Mouse (Mus musculus): ENCODE data around the gene Setd5. TPM values are rescaled to one million over a fixed set of nuclear protein-coding genes. Genes with fewer than 3 reads are reported as not detected.

The Setd5 gene
- polyA plus RNA-seq, 1 experiment from 2014 or later = 90.0 TPM

DNA sequence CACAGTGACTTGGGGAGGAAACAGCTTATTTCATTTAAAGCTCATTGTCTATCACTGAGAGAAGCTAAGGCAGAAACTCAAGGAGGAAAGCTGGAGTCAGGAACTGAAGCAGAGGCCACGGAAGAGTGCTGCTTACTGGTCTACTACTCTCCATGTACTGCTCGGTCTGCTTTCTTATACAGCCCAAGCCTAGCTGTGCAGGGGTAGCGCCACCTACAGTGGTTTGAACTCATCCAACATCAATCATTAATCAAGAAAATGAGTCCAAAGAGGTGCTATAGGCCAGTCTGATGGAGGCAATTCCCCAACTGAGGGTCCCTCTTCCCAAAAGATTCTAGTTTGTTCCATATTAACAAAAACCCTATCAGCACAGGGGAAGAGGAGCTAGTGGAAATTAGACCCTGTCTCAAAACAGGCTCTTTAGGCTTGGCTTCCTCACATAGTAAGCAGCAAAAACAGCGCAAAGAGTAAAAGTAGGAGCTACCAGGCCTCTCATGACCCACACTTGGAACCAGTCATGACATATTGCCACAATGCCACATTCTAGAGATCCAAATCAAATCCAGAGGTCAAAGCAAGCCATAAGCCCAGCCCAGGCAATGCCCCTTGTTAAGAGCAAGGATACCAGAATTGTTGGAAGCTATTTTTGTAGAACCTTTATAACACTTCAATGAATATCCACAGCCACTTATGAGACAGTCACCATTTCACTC is 40.5 kb upstream of the Setd5 start:
- H3K4me1 ChIP-seq (replicated peaks; ENCODE audit: control insufficient read depth, insufficient read depth, low read length) = 0 out of 2 replicates have a peak, but pooled peaks cover 3% of the 10 kb centered on the region
- no peak overlapping the region for H3K9ac ChIP-seq (ENCODE audit: low read length)
- DNase-seq (ENCODE audit: low spot score) (no peak), ATAC-seq (replicated peaks; ENCODE audit: low FRiP score, low TSS enrichment, low read depth) (no peak)
- H3K4me3 ChIP-seq (ENCODE audit: low read depth, low read length) = no peak overlapping the region
- no peaks in the 10 kb centered on the region for H3K27me3 ChIP-seq (replicated peaks; ENCODE audit: control insufficient read depth, insufficient read depth, low read length)
- no peaks in the 10 kb centered on the region for H3K36me3 ChIP-seq (ENCODE audit: control insufficient read depth, insufficient read depth, low read length)
- 79% methylated on average over 4 of the region's 4 CpGs for WGBS
- H3K27ac ChIP-seq (ENCODE audit: low read depth) = no peak overlapping the region
- no peak overlapping the region for H3K4me2 ChIP-seq (ENCODE audit: low read length)
- no peaks in the 10 kb centered on the region for H3K9me3 ChIP-seq (ENCODE audit: control insufficient read depth, low read length)

DNA sequence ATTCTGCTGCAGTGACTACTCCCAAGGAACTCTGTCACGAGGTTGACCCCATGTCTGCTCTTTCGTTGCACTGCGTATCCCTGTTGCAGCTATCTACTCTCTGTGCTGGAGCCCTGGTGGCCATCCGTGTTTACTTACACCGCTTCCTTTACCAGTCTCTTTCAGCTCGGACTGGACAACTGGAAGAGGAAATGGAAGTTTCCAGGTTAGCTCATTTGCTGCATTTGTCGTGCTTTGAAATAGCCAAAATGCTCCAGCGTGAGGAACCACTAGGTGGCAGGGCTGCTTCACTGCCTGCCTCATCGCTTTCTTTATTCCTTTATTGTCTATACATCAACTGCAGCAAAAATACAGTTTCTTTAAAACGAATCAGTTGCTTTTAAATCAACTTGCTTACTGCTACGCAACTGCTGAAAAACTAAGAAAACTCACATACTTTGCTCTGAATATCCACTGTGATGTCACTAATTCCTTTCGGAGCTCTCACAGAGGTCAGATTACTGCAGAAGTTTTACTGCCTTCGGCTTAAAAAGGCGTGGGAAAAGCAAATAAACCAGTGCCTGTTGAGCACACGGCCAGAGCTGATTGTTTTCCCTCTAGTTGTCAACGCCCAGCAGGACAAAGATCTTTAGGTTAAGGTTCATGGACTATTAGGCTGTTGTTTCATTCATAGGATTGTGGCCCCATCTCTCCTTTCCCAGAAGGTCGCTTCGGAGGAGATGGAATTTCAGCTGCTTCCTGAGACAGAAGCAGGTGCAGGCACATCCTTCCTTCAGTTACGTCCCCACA is 39.0 kb upstream of the Setd5 start:
- H3K9ac ChIP-seq (ENCODE audit: low read length) = peak overlapping the region; percentile 38
- peak; percentile 82 for ATAC-seq (replicated peaks; ENCODE audit: low FRiP score, low TSS enrichment, low read depth)
- WGBS = 8% methylated on average over 19 of the region's 19 CpGs

DNA sequence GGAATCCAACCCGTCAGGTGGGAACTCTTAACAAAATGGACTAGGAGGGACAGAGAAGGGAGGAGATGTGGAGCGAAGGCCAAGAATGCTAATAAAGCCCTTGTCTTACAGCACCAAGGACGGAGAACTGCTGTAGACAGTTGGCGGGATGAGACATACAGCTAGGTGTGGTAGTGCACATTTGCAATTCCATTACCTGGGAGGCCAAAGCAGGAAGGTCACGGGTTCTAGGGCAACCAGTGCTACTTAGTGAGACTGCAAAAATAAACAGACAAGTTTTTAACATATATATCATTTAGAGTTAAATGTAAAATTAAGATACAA is 38.5 kb upstream of the Setd5 start:
- H3K4me2 ChIP-seq (ENCODE audit: low read length) = peak overlapping the region; percentile 44
- 0 out of 2 replicates have a peak, but pooled peaks cover 3% of the 10 kb centered on the region for H3K4me1 ChIP-seq (replicated peaks; ENCODE audit: control insufficient read depth, insufficient read depth, low read length)
- no peak overlapping the region; the same call in 1 of the 2 replicates for H3K9ac ChIP-seq (ENCODE audit: low read length)
- DNase-seq (ENCODE audit: low spot score) (no peak), ATAC-seq (replicated peaks; ENCODE audit: low FRiP score, low TSS enrichment, low read depth) (peak; percentile 60)
- H3K36me3 ChIP-seq (ENCODE audit: control insufficient read depth, insufficient read depth, low read length) = no peaks in the 10 kb centered on the region
- no peaks in the 10 kb centered on the region for H3K27me3 ChIP-seq (replicated peaks; ENCODE audit: control insufficient read depth, insufficient read depth, low read length)
- no peaks in the 10 kb centered on the region for H3K9me3 ChIP-seq (ENCODE audit: control insufficient read depth, low read length)
- no peak overlapping the region for H3K4me3 ChIP-seq (ENCODE audit: low read depth, low read length)
- WGBS = 41% methylated on average over 5 of the region's 5 CpGs
- peak overlapping the region; percentile 82 for H3K27ac ChIP-seq (ENCODE audit: low read depth)

More for the DNA sequence above, 39.0 kb upstream of the Setd5 start:
- no peaks in the 10 kb centered on the region for H3K27me3 ChIP-seq (replicated peaks; ENCODE audit: control insufficient read depth, insufficient read depth, low read length)
- H3K9me3 ChIP-seq (ENCODE audit: control insufficient read depth, low read length) = no peaks in the 10 kb centered on the region
- H3K27ac ChIP-seq (ENCODE audit: low read depth) = peak overlapping the region; percentile 82
- 0 out of 2 replicates have a peak, but pooled peaks cover 3% of the 10 kb centered on the region for H3K4me1 ChIP-seq (replicated peaks; ENCODE audit: control insufficient read depth, insufficient read depth, low read length)
- H3K4me2 ChIP-seq (ENCODE audit: low read length) = peak overlapping the region; percentile 44
- no peak overlapping the region; the same call in 1 of the 2 replicates for H3K4me3 ChIP-seq (ENCODE audit: low read depth, low read length)
- DNase-seq (ENCODE audit: low spot score) = peak; percentile 84
- H3K36me3 ChIP-seq (ENCODE audit: control insufficient read depth, insufficient read depth, low read length) = no peaks in the 10 kb centered on the region

DNA sequence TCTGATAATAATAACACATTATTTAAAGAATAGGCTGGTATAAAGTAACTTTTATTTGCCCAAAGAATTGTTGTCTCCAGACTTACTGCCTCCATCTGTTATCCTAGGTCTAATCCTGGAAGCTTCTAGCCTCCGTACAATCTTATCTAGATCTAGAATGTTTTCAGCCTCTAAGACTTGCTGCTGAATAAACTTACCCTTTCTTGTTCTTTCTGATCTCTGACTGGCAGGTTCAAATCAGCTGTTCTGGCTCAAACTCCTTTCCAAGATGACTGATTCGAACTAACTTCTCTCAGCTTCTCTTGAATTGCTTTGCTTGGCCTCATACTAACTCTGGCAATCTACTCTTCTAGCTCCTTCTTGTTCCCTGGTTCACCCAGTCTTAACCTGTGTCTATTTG is 36.8 kb upstream of the Setd5 start:
- 77% methylated on average over 2 of the region's 2 CpGs for WGBS
- Histone ChIP-seq H3K4me3 (ENCODE audit: low read depth, low read length) (no peak overlapping the region), H3K36me3 (ENCODE audit: control insufficient read depth, insufficient read depth, low read length) (no peaks in the 10 kb centered on the region), H3K9ac (ENCODE audit: low read length) (no peak overlapping the region), H3K27ac (ENCODE audit: low read depth) (no peak overlapping the region), H3K4me2 (ENCODE audit: low read length) (no peak overlapping the region), H3K4me1 (replicated peaks; ENCODE audit: control insufficient read depth, insufficient read depth, low read length) (peaks cover 6% of the 10 kb centered on the region; the same call in 1 of the 2 replicates), H3K27me3 (replicated peaks; ENCODE audit: control insufficient read depth, insufficient read depth, low read length) (no peaks in the 10 kb centered on the region), H3K9me3 (ENCODE audit: control insufficient read depth, low read length) (no peaks in the 10 kb centered on the region)
- no peak for DNase-seq (ENCODE audit: low spot score)
- ATAC-seq (replicated peaks; ENCODE audit: low FRiP score, low TSS enrichment, low read depth) = no peak

DNA sequence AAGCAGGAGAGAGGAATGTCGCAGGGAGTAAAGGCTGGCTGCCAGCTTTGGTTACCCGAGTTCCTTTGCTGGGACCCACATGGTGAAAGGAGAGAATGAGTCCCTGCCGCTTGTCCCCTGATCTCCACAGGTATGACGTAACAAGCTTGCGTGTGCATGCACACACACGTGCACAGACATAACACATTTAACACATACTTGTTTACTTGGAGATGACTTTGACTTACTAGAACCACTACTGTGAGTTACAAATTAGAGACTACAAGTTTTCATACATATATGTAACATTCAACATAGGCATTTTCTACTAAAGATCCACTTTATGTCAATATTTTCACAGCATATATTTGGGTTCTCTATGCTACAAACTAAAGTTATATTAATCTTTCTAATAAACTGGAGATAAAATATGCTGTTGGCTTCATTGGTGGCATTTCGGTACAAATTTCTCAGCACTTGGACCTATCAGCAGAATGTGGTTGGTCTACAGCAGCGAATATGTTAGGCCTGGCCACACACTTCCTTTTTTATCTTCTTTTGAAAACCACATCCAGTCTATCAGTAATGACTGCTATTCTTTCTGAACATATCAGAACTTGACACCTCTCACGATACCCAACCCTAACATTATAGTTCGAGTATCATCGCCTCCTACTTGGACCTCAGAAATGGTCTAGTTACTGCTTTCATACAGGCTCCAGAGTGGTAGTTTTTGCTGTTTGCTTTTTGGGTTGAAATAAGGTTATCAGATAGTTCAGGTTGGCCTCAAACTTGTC is 35.8 kb upstream of the Setd5 start:
- Histone ChIP-seq H3K27me3 (replicated peaks; ENCODE audit: control insufficient read depth, insufficient read depth, low read length) (no peaks in the 10 kb centered on the region), H3K4me3 (ENCODE audit: low read depth, low read length) (no peak overlapping the region), H3K36me3 (ENCODE audit: control insufficient read depth, insufficient read depth, low read length) (no peaks in the 10 kb centered on the region), H3K4me1 (replicated peaks; ENCODE audit: control insufficient read depth, insufficient read depth, low read length) (peaks cover 9% of the 10 kb centered on the region; the same call in 1 of the 2 replicates), H3K27ac (ENCODE audit: low read depth) (no peak overlapping the region), H3K9ac (ENCODE audit: low read length) (no peak overlapping the region), H3K4me2 (ENCODE audit: low read length) (no peak overlapping the region), H3K9me3 (ENCODE audit: control insufficient read depth, low read length) (no peaks in the 10 kb centered on the region)
- ATAC-seq (replicated peaks; ENCODE audit: low FRiP score, low TSS enrichment, low read depth) (no peak), DNase-seq (ENCODE audit: low spot score) (no peak)
- WGBS = 89% methylated on average over 11 of the region's 11 CpGs

DNA sequence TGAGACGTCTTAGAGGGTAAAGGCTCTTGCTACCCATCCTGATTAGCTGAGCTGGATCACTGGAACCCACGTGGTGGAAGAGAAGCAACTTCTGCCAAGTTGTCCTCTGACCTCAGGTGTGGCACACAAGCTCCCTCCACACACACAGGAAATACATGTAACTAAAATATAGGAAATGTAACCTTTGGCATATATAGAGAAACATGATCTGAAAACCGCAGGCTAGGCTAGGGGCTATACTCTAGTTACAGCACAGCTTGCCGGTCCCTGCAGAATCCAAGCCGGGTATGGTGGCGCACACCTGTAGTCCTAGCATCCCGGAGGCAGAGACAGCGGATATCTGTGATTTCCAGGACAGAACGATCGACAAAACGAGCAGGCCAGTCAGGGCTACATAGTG is 31.6 kb upstream of the Setd5 start:
- ATAC-seq (replicated peaks; ENCODE audit: low FRiP score, low TSS enrichment, low read depth) (peak; percentile 60), DNase-seq (ENCODE audit: low spot score) (no peak)
- Histone ChIP-seq H3K36me3 (ENCODE audit: control insufficient read depth, insufficient read depth, low read length) (peaks cover 16% of the 10 kb centered on the region), H3K9me3 (ENCODE audit: control insufficient read depth, low read length) (no peaks in the 10 kb centered on the region), H3K4me3 (ENCODE audit: low read depth, low read length) (peak overlapping the region; percentile 90), H3K27ac (ENCODE audit: low read depth) (peak overlapping the region; percentile 92), H3K4me1 (replicated peaks; ENCODE audit: control insufficient read depth, insufficient read depth, low read length) (peaks cover 16% of the 10 kb centered on the region), H3K4me2 (ENCODE audit: low read length) (peak overlapping the region; percentile 97), H3K9ac (ENCODE audit: low read length) (peak overlapping the region; percentile 92), H3K27me3 (replicated peaks; ENCODE audit: control insufficient read depth, insufficient read depth, low read length) (no peaks in the 10 kb centered on the region)
- WGBS = 1% methylated on average over 11 of the region's 11 CpGs

DNA sequence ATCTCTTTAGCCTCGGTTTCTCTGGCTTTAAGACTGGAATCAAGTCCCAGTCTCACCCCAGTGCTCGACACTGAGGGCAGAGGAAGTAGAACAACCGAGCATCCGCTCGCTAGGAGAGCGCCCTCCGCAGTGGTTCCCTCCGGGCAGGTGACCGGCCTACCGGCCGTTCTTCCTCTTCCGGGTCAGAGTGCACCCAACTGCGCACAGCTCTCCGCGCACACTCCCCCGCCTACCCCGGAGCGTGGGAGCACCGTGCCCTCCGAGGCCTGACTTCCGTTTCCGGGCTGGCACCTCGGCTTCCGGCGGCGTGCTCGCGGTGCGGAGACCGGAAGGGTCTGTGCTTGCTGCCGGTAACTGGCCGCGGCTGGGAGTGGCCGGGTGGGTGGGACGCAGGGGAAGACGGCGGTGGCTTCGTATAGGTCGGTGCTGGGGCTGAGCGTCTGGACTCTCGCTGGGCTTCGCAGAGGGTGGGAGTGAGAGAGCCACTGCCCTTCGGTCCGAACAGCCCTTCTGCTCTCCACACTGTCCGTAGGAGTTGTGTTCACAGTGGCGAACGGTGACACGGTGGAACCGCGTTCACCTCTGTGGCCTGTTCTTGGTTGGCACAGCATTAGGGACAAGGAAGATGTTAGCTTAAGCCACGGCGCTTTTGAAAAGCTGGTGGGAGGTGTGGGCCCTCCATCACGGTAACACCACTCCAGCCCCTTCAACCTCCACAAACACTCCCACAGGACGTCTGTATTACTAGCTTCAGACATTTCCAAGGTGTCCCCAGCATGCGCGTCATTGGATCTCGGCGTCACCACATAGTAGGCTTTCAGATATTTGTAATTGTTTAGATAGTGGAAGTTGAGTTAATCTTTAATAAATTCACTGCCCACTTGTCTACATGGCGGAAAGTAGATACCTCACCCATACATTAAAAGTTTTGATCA is 30.9 kb upstream of the Setd5 start, which contains the start of gene Thumpd3:
Gene Thumpd3 (plus strand): TSS at position 185 of the 935 bp plus-strand sequence.
- under 1% methylated on average over 59 of the region's 59 CpGs for WGBS
- Histone ChIP-seq H3K4me1 (replicated peaks; ENCODE audit: control insufficient read depth, insufficient read depth, low read length) (peaks cover 16% of the 10 kb centered on the region), H3K9me3 (ENCODE audit: control insufficient read depth, low read length) (no peaks in the 10 kb centered on the region), H3K36me3 (ENCODE audit: control insufficient read depth, insufficient read depth, low read length) (peaks cover 23% of the 10 kb centered on the region), H3K4me2 (ENCODE audit: low read length) (peak within 1 kb of the TSS; percentile 97), H3K27me3 (replicated peaks; ENCODE audit: control insufficient read depth, insufficient read depth, low read length) (no peaks in the 10 kb centered on the region), H3K4me3 (ENCODE audit: low read depth, low read length) (peak within 1 kb of the TSS; percentile 90), H3K9ac (ENCODE audit: low read length) (peak within 1 kb of the TSS; percentile 92), H3K27ac (ENCODE audit: low read depth) (peak within 1 kb of the TSS; percentile 92)
- ATAC-seq (replicated peaks; ENCODE audit: low FRiP score, low TSS enrichment, low read depth) (peak; percentile 100), DNase-seq (ENCODE audit: low spot score) (peak; percentile 98)

All from intestine, embryonic 14.5 days (tissue).